Mouse (Mus musculus) right cerebral cortex, adult 2 months (tissue): ENCODE results near the gene Tbcc.
A peak's percentile ranks its signal among the peaks of the same experiment; 100 is the strongest.

Experiments
- DNase-seq, 2 experiments: peaks; one replicate each; pipeline ENCODE4 v3.0.0; 2021 to 2022; ENCODE audit warnings: low spot score in 2 of 2

Tbcc gene

GRCm38 (mm10) chr17:46903876-46904490, 13.5 kb downstream of the Tbcc start:
- peak; percentile 79 to 85 for DNase-seq

- no peak for DNase-seq
These were observed 19.7 kb downstream of the Tbcc start, which contains the start of gene Prph2 for GRCm38 (mm10) chr17:46910186-46910585. Gene Prph2, plus strand, starts transcription at chr17:46910459.

DNA sequence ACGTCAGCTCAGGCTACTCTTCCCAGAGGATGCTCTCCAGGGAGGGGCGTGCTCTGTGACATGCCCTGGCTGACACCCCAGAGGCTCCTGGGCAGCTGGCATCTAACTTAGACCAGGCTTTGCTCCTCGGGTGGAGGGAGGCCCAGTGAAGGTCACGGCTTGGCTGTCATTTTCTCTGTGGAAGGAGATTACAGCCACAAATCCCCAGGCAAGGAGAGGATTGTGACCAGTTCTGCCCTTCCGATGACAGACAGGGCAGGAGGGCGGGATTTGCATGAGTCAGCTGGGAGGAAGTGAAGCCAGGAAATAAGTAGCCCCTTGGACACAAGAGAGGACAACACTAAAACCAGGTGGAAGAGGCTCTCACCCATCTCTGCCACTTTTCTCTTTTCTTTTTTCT, 21.8 kb downstream of the Tbcc start:
- DNase-seq, result no peak

GRCm38 (mm10) chr17:46915129-46915528, 24.6 kb downstream of the Tbcc start:
- DNase-seq, result no peak

DNA sequence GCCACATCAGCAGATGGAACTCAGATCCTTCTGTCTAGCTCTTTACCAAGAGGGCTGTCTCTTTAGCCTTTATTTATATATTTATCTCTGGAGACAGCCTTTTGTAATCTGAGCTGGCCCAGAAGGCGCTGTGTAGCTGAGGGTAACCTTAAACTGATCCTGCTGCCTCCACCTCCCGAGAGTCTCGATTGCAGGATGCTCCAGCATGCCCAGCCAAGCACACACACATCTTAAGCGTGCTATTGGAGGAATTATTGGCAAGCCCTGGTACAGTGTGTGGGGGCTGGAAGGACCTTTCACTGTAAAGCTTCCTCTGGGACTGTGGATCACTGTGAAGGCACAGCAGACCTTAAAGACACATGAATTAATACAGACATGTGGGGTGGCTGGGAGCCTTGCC, 28.5 kb downstream of the Tbcc start:
- no peak for DNase-seq

GRCm38 (mm10) chr17:46920855-46921254, 30.4 kb downstream of the Tbcc start:
- DNase-seq, result no peak

DNA sequence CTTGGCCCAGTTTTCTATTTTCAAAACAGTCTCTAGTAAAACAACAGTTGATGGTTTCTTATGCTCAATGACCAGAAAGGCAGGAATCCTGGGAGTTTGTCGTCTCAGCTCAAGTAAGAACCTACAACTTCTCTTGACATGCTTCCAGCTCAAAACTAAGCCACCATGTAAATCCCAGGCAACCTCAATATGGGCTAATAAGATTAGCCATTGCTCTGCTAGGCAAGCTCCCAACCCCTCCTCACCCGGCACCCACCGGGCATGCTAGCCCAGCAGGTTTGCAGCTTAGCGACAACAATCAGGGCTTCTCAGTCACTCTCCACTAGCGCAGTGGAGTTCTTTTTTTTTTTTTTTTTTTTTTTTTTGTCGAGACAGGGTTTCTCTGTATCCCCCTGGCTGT, 35.7 kb downstream of the Tbcc start:
- DNase-seq, result no peak

- no peak for DNase-seq
These were observed 36.5 kb downstream of the Tbcc start for GRCm38 (mm10) chr17:46926941-46927340.

DNA sequence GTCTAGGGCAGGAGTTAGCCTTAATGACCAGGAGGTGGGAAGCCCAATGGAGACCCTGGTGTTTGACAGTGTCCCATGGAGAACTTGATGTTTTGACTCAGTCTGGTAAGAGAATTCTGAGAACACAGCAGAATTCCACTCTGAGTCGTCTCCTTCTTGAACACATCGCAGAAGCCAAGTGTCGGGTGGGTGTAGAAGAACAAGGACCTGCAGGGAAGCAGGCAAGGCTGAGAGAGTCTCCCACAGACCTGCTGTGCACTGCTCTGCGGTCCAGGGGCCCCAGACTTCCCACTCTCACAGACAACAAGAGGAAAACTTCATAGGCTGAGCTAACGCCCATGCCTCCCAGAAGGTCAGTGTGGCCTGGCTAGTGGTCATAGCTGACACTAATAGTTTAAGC, 37.3 kb downstream of the Tbcc start:
- peak; percentile 44 to 56 for DNase-seq

- no peak for DNase-seq
These were observed 38.8 kb downstream of the Tbcc start for GRCm38 (mm10) chr17:46929277-46929676.

DNA sequence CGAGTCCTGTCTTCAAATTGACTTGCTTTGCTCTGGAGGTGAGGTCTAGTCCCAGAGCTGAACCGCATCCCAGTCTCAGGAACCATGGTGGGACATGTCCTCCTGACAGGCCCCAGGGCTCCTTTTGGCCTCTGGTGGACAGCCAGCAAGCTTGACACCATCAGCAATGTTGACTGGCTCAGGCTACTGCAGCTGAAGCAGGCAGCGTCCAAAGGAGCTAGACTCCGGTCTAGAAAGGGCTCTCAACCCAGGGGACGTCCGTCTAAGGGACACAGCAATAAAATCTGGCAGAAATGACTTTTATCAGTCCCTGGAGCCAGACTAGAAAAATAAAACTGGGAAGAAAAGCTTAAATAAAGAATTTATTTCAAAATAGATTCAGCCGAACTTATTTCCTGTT, 39.4 kb downstream of the Tbcc start:
- no peak for DNase-seq

DNA sequence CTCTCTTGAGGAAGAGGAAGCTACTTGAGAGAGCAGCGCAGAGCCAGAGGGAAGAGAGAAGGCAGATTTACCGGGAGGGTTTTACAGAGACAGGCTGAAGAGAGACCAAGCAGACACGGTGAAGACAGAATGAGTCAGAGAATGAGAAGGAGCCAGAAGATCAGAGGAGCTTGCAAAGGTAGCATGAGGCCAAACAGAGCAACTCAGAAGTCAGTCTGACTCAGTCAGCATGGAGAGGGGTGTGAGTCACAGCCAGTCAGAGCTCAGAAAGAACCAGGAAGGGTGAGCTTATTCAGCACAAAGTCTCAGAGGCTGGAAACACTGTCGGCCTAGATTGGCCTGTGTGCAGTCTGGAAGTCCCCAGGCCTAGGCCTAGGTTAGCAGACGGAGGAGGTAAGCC, 42.5 kb downstream of the Tbcc start:
- peak; percentile 42 to 44 for DNase-seq

DNA sequence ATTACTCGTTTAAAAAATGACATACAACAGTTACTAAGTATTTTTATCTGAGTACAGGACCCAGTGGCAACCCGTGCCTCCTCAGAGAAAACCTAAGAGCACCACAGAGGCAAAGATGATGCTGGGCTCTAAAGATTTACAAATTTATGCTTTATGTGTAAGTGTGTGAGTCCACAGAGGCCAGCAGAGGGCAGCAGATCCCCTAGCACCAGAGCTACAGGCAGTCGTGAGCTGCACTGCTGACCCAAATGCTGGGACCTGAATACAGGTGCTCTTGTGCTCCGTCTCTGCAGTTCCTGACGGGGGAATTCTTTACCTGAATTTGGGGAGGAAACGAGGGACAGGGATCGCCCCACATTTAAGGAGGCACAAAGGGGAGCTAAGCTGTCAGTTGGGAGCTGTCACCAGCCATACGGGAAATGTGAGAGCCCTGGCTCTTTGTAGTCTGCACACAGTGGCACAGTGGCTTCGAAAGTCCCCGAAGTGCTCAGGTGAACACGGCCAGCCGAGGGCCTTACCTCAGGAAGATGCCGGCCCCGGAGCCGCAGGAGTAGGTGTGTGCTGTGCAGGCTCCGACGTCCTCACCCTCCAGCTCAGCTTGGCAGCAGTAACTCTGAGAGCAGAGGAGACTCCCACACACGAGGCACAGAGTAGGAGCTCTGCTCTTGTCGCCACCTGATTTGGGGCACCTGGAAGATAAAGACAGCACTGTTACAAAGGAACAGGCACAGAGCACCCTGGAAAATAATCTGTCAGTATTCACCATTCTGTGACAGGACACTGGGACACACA, 43.3 kb downstream of the Tbcc start:
- peak; percentile 54 to 74 for DNase-seq

DNA sequence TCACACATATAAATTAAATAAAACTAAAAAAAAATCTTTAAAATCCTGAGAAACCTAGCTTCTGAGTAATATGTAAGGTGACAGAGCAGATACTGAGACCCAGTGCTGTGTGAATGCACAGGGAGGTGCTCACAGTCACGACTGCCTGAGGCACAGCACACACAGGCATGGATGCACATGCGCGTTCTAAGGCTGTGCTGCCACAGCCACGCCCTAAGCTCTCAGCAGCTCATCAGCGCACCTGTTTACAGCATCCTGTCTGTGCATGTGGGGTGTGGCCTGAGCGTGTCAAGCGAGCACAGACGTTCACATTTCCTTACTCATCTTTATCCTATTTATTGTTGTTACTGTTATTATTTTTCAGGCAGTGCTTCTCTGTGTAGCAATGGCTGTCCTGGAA, 50.0 kb downstream of the Tbcc start:
- DNase-seq, result no peak
